Mouse (Mus musculus) bone marrow macrophage, adult 2 months (primary cell): ENCODE data around the gene Vsx2.

Source experiments
- CTCF ChIP-seq: IDR thresholded peaks from 2 replicates; pipeline ENCODE4 v1.5.1; 2012; ENCODE audit warnings: low read depth, mild to moderate bottlenecking, low read length, moderate library complexity
- POLR2A ChIP-seq: IDR thresholded peaks from 2 replicates; pipeline ENCODE4 v1.6.1; 2012; ENCODE audit warnings: mild to moderate bottlenecking, low read depth, low read length, borderline replicate concordance

- no peak for TF ChIP-seq CTCF
- TF ChIP-seq POLR2A: no peak
These were observed 35.7 kb upstream of the Vsx2 start for GRCm38 (mm10) chr12:84533706-84534486.
